Comparison of ENCODE assay signal across 8 mouse cellular contexts in genomic region chr15:85477584-85477983, GRCm38 (mm10).
A peak's percentile ranks its signal among the peaks of the same experiment; 100 is the strongest.
DNase-seq lines count a peak whose midpoint lies in the region; ATAC-seq lines count a peak whose summit lies in the region.

No protein-coding gene starts in this region.

- DNase-seq in cerebellum, adult 8-10 months: peak; percentile 35
- peak; percentile 56 for DNase-seq in ovary, postnatal 36 days (ENCODE audit: low spot score)
- DNase-seq in ovary, adult 18-20 months (ENCODE audit: low spot score): no peak
- DNase-seq in cerebellum, postnatal 36 days: peak; percentile 42 to 63
- peak; percentile 14 for DNase-seq in hindlimb bud, embryonic 11.5 days (ENCODE audit: extremely low spot score, low read depth, low spot score)
- DNase-seq in lung, postnatal 36 days: peak; percentile 80
- peak; percentile 77 for DNase-seq in testis, postnatal 10 days (ENCODE audit: low spot score)

- ATAC-seq in cerebellum, adult (ENCODE audit: insufficient number of reproducible peaks, low FRiP score, low TSS enrichment): no peak
